Mouse (Mus musculus): ENCODE data around the gene Ptprz1.

Gene Ptprz1

DNA sequence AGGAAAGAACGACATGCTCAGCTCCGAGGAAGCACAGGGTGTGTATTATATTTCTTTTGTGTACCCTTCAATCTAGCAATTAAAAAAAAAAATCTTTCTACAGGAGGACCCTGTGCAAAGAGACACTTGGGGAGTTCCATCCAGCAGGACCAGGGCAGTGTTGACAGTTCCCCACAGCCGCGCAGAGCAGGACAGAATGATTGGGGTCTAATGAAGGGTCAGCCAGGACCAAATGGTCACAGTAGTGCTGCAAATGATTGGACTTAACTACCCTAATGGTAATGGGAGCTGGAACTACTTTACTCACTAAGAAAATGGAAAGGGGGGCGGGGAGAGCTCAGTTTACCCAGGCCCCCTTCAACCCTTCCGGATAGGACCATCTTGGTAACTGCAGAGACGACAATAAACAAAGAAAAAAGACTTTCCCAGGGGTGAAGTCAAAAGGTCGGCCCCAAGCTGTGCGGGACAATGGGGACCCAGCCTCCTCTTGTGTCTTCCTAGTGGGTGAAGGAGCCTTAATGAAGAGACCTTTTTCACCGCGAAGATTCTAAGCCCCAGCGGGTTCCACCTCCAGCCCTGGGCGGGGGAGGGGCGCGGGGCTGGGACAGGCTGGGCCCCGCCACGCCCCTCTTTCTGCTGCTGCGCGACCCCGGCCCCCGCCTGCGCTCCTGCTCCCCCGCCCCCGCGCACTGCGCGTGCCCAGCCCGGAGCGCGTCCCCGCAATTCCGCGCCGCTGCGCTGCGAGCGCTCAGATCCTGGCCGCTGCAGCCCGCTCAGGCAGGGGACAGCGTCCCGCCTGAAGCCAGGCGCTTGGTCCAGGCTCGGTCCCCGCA, at the start of gene Ptprz1:
Ptprz1 (plus strand) TSS at position 722 of the 833 bp plus-strand sequence.
- peak; percentile 61 to 81 for DNase-seq (ENCODE audit: low spot score in 2 of 2)

DNA sequence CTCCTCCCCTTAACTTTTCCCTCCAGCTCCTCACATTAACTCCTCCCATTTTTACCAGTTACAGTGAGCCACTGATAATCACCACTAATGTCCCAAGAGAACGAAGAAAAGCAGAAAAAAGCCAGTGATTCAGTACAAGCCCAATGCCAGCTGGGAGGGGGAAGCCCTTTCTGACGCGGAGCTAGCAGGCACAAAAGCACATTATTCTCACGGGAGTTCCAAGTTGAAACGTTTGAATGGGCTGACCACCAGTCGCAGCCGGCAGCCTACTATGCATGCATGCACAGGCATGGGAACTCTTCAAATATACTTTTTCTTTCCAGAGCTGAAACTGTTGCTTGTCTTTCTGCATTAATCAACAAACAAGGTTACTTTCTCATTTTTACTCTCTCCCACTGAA, 41.7 kb upstream of the Ptprz1 start:
- peak in 1 of 2 experiments; percentile 24 for DNase-seq (ENCODE audit: low spot score in 2 of 2)

DNA sequence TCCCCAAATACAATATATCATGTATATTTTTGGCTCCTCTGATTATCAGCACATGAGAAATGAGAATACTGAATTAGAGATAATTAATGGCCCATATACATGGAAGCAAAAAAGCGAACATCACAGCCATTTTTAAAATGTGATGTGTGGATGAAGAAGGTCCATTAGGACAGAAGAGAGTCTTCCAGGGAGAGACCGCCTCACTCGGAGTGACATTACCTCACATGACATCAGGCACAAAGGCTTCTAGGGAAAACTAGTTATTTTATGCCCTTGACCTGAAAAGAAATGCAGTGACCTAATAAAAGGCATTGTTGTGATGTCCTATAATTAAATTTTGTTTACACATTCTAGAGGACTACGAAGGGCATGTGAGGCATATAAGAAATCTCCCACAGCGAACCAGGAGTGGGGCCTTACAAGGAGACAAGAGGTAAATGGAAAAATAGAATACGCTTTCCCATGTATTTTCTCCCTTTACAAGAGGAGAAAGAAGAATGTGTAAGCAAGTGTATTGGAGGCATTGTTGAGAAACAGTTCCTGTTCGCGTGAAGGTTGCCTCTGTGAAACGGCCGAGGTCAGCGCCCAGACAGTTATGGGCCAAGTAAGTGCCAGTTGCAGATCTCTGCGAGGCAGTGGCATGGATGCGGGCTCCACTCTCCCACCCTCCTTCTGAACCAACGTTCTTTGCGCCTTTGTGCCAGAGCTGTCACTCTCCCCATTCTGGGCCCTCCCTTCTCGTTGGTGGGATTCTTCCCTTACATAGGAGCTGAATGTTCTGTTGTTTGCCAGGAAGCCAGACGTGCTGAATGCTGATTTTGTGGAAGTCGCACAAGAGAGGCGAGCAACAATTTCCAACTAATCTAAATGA, 41.0 kb upstream of the Ptprz1 start:
- peak; percentile 21 to 25 for DNase-seq (ENCODE audit: low spot score in 2 of 2)

DNA sequence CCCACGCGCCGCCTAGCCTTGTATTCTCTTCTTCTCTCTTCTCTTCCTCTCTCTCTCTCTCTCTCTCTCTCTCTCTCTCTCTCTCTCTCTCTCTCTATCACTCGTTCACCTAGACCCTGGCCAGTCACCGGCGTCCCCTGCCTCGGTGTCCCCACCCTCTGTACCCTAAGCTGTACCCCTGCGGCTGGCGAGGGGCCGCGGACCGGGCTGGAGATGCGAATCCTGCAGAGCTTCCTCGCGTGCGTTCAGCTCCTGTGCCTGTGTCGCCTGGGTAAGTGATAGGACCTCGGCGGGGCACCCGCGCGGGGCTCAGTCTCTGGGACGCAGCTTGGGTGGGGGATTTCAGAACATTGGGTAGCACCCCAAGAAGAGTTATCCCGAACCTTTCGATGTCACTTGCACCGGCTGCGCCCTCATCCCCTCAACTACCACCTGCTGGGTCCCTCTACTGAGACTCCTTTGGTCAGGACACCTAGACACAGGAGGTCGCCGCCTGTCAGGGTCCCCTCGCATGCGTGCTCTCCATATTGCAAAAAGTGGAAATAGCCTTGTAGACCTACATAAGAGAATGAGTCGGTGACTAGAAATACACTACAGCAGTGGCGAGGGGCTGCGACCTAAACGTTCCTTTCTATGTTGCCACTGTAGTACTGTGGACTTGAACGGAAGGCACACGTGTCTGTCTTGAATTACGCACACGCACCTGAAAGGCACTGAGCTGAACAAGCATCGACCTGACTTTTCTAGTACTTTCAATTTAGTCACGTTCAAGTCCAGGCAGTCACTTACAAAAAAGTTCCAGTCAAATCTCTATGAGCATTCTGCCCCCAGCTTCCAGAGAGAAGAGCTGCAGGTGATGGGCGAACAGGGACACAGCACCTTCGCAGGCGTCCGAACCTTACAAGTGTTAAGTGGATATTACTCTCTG, 576 bp downstream of the Ptprz1 start:
- DNase-seq (ENCODE audit: low spot score in 2 of 2), result peak in 1 of 2 experiments; percentile 24

- no peak for DNase-seq (ENCODE audit: low spot score in 2 of 2)
These were observed 12.7 kb downstream of the Ptprz1 start for GRCm38 (mm10) chr6:22887978-22888377.

- no peak for DNase-seq (ENCODE audit: low spot score in 2 of 2)
These were observed 14.0 kb downstream of the Ptprz1 start for GRCm38 (mm10) chr6:22889333-22889732.

GRCm38 (mm10) chr6:22901983-22902382, 26.7 kb downstream of the Ptprz1 start:
- no peak for DNase-seq (ENCODE audit: low spot score in 2 of 2)

DNA sequence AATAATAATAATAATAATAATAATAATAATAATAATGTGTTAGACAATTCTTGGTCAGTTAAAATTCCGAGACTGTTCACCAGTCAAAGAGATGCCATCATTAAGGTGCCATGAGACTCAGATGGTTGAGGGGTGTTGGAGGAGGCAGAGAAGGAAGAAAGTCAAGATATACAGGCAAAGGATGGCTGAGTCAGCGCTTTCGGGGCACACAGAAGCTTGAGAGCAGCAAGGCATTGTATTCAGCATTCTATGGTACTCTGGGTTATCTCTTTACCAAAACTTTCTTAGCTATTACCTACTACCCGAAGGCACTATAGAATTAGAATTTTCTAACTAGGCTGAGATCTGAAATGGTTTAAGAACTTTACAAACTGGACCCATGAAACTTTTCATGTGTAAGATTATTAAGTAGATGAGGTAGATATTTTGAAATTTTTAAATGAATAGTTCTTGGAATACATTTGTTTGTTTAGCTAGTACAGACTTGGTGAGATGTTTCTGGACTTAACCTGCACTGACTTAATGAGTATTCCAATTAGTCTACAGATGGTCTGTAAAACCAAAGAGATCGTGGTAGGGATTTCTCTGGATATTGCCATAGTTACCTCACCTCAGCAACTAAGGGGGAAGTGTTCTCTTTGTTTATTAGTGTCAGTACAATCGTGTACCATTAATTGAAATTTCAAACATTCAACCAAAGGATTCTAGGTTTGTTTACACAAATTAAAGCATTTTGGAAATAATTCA, 33.4 kb downstream of the Ptprz1 start:
- no peak for DNase-seq (ENCODE audit: low spot score in 2 of 2)

DNA sequence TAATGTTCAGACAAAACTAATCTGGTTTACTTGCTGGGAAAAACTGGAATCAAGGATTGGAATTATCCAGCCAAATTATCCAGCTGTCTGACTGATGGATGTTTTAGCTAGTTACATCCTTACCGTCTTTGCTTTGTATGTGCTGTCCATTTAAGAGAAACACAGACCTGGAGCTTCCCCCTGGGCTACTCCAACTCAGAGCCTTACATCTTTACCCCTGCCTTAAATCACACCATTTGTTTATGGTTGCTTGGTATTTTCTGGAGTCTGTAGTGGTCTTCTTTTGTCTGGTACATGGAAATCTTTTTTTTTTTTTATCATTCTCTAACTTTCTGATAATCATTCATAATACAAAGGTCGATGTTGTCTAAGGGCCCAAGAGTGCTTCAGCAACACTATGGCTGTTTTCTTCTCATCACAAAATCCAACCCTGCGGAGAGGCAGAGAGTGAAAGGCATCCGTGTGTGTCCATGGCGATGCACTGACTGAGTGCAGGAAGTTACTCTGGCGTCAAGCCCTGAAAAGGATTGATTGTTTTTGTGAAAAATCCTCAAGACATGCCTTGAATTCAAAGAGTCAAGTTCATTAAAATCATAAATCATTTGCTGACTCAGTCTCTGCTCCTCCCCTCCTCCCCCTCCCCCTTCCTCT, 34.1 kb downstream of the Ptprz1 start:
- no peak for DNase-seq (ENCODE audit: low spot score in 2 of 2)

DNA sequence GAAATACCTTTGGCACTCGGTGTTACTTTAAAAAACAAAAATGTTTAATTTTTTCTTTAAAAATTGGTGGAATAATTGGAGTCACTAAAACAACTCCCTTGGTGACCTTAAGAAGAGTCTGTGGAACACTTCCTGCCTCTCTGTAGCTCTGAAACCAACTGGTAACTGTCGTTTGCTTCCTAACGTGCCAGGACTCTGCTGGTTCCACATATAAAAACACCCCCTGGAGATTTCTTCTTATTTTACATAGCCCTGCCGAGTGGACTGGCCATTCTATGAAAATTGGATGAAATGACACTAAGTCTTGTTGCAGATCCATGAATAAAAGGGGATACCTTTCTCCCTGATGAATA, 34.6 kb downstream of the Ptprz1 start:
- no peak for DNase-seq (ENCODE audit: low spot score in 2 of 2)

DNA sequence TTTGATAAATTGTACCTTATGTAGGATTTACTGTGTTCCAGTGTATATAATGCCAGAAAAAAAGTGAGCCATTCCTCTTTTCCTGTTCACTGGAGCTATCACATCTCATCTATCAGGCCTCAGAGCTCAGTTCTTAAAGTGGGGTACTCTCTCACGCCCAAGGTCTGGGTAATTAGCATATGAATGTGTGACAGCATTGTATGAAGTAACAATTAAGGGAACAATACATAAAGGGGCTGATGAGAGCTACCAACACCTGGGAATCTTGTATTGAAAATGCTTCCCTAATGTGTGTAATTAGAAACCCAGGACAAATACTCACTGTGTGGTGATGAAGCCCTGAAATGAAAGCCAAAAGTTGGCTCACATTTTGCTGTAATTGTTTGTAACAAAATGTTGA, 47.6 kb downstream of the Ptprz1 start:
- DNase-seq (ENCODE audit: low spot score in 2 of 2), result no peak

DNA sequence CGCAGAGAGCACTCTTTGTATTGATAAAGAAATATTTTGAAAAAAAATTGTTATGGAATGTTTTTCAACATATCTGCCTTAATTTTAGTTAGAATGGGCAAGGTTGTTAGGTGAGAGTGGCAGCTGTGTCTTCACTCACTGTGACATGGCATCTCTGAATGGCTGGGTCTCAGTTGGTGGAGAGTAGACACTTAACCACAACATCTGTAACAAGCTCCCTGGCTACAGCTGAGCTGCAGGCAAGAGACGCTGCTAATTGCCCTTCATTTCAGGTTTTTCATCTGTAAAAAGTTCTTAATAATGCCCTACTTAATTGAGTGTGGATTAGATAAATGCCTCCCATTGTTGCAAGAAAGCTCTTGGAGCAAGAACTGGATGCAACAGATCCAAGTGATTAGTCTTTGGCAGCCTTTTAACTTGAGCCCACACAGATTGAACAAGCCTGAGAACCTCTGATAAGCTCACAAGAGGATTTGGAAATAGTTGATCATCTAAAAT, 57.5 kb downstream of the Ptprz1 start:
- no peak for DNase-seq (ENCODE audit: low spot score in 2 of 2)

- no peak for DNase-seq (ENCODE audit: low spot score in 2 of 2)
These were observed 61.8 kb downstream of the Ptprz1 start for GRCm38 (mm10) chr6:22937126-22937525.

DNA sequence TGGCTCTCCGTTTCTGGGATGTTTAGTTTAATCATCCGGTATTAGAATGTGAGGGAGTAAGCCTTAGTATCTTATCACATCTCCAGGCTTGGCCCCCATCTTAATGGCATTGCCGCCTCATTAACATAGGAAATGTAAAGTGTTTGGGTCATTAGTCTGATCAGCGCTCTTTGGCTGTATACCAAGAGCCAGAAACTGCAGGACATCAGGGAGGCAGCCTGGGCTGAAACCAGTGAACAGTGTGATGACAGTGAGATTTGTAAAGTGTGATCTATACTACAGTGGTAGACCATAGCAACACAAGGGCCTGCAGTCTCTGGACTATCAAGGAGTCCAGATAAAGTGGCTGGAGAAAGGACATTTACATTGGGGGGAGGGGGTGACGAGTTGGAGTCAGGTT, 62.2 kb downstream of the Ptprz1 start:
- no peak for DNase-seq (ENCODE audit: low spot score in 2 of 2)

- DNase-seq (ENCODE audit: low spot score in 2 of 2), result no peak
These were observed 68.9 kb downstream of the Ptprz1 start for GRCm38 (mm10) chr6:22944191-22944590.

GRCm38 (mm10) chr6:22963374-22963773, 88.1 kb downstream of the Ptprz1 start:
- no peak for DNase-seq (ENCODE audit: low spot score in 2 of 2)

DNA sequence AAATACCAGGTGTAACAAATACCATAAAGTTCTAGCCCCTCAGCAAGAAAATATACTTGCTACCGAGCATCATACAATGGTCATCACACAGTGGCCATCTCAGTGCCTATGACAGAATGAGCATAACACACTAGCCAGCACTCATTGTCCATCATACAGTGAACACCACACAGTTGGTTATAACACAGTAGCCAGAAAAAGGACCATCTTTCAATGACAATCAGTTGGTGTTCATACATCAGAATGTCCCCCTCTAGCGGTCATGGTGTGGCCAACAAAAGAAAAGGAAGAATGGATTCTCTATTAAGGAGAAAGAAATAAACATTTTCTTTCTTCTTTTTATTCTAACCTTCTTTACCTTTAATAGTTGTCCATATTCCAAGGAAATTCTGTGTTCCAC, 92.8 kb downstream of the Ptprz1 start:
- DNase-seq (ENCODE audit: low spot score in 2 of 2), result no peak

DNA sequence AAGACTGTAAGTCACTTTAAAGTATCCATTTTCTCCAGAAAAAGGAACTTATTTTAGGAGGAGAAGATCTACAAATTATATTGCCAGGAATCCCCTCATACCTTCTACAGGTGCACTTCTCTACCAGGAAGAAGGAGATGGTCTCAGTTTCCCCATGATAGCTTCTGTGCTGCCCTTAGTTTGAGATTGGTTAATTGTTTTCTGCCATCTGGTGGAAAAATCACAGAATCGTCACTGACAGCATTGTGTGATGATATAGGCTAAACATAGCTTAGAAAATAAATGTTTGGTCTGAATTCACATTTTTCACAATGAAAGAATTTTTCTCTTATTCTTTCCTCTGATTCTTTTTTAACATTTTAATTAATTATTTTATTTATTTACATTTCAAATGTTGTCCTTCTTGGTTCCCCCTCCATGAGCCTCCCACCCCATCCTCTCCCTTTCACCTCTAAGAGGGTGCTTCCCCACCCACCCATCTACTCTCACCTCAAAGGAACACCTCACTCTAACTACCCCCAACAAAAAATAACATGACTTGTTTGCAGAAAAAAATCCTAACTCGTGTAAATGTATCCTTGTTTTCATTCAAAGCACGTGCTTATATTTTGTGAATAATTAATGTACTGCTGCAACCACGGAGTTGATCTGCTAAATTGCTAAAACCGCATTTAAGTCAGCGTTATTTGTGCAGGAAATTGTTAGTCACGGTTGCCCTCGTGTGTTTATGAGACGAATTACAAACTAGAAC, 108.6 kb downstream of the Ptprz1 start:
- DNase-seq (ENCODE audit: low spot score in 2 of 2), result no peak

DNA sequence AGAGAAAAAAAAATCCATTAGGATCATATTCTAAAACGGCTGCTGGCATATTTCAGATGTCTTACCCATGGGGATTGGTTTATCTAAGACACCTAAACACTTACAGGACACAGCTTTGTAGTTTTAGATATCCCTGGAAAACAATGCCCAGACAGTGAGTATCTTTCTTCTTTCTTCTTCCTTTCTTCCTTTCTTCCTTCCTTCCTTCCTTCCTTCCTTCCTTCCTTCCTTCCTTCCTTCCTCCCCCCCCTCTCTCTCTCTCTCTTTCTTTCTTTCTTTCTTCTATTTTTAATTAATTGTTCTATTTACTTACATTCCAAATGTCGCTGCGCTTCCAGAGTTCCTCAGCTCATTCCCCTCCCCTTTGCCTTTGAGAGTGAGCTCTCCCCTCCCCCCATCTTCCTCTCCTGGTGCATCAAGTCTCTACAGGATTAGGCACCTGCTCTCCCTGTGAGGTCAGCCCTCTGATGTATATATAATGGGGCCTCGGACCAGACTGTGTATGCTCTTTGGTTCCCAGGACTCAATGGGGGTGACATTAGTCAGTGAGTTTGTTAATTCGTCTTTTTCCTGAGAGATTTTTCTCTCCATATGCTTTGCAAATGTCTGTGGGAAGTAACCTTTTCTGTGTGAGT, 109.3 kb downstream of the Ptprz1 start:
- no peak for DNase-seq (ENCODE audit: low spot score in 2 of 2)
